Mouse (Mus musculus) midbrain, embryonic 10.5 days (tissue): ENCODE data around the gene Rad51b. TPM values are rescaled to one million over a fixed set of nuclear protein-coding genes. Genes with fewer than 3 reads are reported as not detected.

Experiments used
- DNase-seq: peaks from one replicate; pipeline ENCODE4 v3.0.0-alpha.2; 2017; ENCODE audit warnings: low spot score
- H3K27ac ChIP-seq: fragments of 300-500 bp; sonication (generic); replicated peaks from 2 replicates; pipeline ENCODE4 v1.5.1; 2016; ENCODE audit warnings: mild to moderate bottlenecking
- H3K27me3 ChIP-seq: fragments of 300-500 bp; sonication (generic); 2 replicates; pipeline ENCODE4 v1.6.1; 2016; ENCODE audit warnings: low read depth, mild to moderate bottlenecking; ENCODE audit not compliant: poor library complexity, severe bottlenecking
- H3K36me3 ChIP-seq: fragments of 300-500 bp; sonication (generic); 2 replicates; pipeline ENCODE4 v1.6.1; 2016; ENCODE audit warnings: mild to moderate bottlenecking, moderate library complexity
- H3K4me1 ChIP-seq: fragments of 300-500 bp; sonication (generic); 2 replicates; pipeline ENCODE4 v1.6.1; 2016
- H3K4me3 ChIP-seq: fragments of 300-500 bp; sonication (generic); 2 replicates; pipeline ENCODE4 v1.5.1; 2016; ENCODE audit warnings: mild to moderate bottlenecking, moderate library complexity
- H3K9me3 ChIP-seq: fragments of 300-500 bp; sonication (generic); replicated peaks from 2 replicates; pipeline ENCODE4 v1.6.1; 2016; ENCODE audit warnings: mild to moderate bottlenecking
- WGBS: fragments of 180-500 bp; shearing (Covaris S2); methylation state at CpG from one replicate; pipeline ENCODE4 v1.1.7; 2016; 5-methylcytosine and 5-hydroxymethylcytosine counted together
- polyA plus RNA-seq: library from polyadenylated mRNA; unstranded; fragments of >200 nt; fragmentation: Nextera tagmentation; extraction: Ambion mirVana; gene quantifications from 2 replicates; pipeline ENCODE4 v1.2.1, GENCODE M21; 2016

Rad51b gene
- polyA plus RNA-seq, 1 experiment from 2014 or later = 7.8 TPM

DNA sequence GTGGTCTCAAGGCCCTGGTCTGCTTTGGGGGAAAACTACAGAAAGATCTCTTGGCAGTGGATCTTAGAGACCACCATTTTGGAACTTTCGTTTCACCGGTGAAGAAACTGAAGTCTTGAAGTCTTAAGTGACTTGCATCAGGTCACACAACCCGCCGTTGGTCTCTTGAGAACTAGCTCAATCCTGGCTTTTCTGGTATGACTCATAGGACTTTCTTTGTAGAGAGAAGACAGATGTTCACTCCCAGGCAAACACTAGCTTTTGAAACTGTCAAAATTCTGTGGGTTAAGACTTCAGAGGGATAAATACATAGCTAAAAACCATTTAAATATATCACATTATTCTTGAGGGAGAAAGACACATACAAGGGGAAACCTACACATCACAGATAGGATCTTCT lies 195.1 kb downstream of the Rad51b start:
- Histone ChIP-seq H3K4me1 (no peaks in the 10 kb centered on the region), H3K27me3 (no peaks in the 10 kb centered on the region), H3K4me3 (no peak overlapping the region), H3K36me3 (no peaks in the 10 kb centered on the region), H3K9me3 (no peaks in the 10 kb centered on the region), H3K27ac (no peak overlapping the region)
- no peak for DNase-seq
- WGBS = 92% methylated on average over 4 of the region's 4 CpGs

GRCm38 (mm10) chr12:79492613-79493012 lies 195.5 kb downstream of the Rad51b start:
- no peak for DNase-seq

GRCm38 (mm10) chr12:79493481-79493880 lies 196.4 kb downstream of the Rad51b start:
- WGBS = 87% methylated on average over 2 of the region's 2 CpGs
- Histone ChIP-seq H3K4me1 (no peaks in the 10 kb centered on the region), H3K4me3 (no peak overlapping the region), H3K27me3 (no peaks in the 10 kb centered on the region), H3K9me3 (no peaks in the 10 kb centered on the region), H3K36me3 (no peaks in the 10 kb centered on the region), H3K27ac (no peak overlapping the region)
- DNase-seq = no peak

More at GRCm38 (mm10) chr12:79492613-79493012, 195.5 kb downstream of the Rad51b start:
- Histone ChIP-seq H3K4me3 (no peak overlapping the region), H3K27ac (no peak overlapping the region), H3K36me3 (no peaks in the 10 kb centered on the region), H3K9me3 (no peaks in the 10 kb centered on the region), H3K4me1 (no peaks in the 10 kb centered on the region), H3K27me3 (no peaks in the 10 kb centered on the region)
- 87% methylated on average over 4 of the region's 4 CpGs for WGBS

GRCm38 (mm10) chr12:79498326-79498725 lies 201.2 kb downstream of the Rad51b start:
- Histone ChIP-seq H3K27ac (no peak overlapping the region), H3K9me3 (0 out of 2 replicates have a peak, but pooled peaks cover 4% of the 10 kb centered on the region), H3K4me1 (peaks cover 9% of the 10 kb centered on the region), H3K27me3 (no peaks in the 10 kb centered on the region), H3K36me3 (no peaks in the 10 kb centered on the region), H3K4me3 (no peak overlapping the region)
- WGBS = 97% methylated on average over 1 of the region's 1 CpGs
- DNase-seq = no peak

DNA sequence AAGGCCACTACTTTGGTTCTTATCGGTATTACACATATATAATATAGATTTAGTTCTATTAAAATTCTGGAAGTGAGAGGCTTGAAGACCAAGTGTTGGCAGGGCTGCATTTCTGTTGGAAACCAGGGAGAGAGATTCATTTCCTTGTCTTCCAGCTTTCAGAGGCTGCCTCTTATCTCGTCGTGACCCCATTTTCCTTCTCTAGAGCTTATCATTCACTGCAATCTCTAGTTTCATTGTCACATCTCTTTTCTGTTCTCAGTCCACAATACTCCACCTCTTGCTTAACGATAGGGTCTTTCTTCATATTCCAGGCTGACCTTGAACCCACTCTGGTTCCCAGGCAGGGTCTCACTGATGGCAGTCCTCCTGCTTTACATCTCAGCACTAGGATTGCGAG lies 202.7 kb downstream of the Rad51b start:
- WGBS = 90% methylated on average over 5 of the region's 5 CpGs
- peaks cover 24% of the 10 kb centered on the region for H3K4me1 ChIP-seq
- no peaks in the 10 kb centered on the region for H3K36me3 ChIP-seq
- no peaks in the 10 kb centered on the region for H3K27me3 ChIP-seq
- no peak overlapping the region for H3K4me3 ChIP-seq
- 0 out of 2 replicates have a peak, but pooled peaks cover 4% of the 10 kb centered on the region for H3K9me3 ChIP-seq
- no peak overlapping the region for H3K27ac ChIP-seq
- DNase-seq = no peak

GRCm38 (mm10) chr12:79501877-79502276 lies 204.8 kb downstream of the Rad51b start:
- no peak for DNase-seq
- Histone ChIP-seq H3K4me3 (no peak overlapping the region), H3K9me3 (0 out of 2 replicates have a peak, but pooled peaks cover 4% of the 10 kb centered on the region), H3K27ac (peak overlapping the region; percentile 59), H3K36me3 (no peaks in the 10 kb centered on the region), H3K27me3 (no peaks in the 10 kb centered on the region), H3K4me1 (peaks cover 37% of the 10 kb centered on the region)
- WGBS = 83% methylated on average over 3 of the region's 3 CpGs

- 0 out of 2 replicates have a peak, but pooled peaks cover 4% of the 10 kb centered on the region for H3K9me3 ChIP-seq
- H3K4me1 ChIP-seq = peaks cover 47% of the 10 kb centered on the region
- H3K27me3 ChIP-seq = no peaks in the 10 kb centered on the region
- peak overlapping the region; percentile 78 for H3K27ac ChIP-seq
- H3K4me3 ChIP-seq = no peak overlapping the region
- DNase-seq = no peak
- 93% methylated on average over 11 of the region's 11 CpGs for WGBS
- H3K36me3 ChIP-seq = no peaks in the 10 kb centered on the region
These were observed 205.9 kb downstream of the Rad51b start for GRCm38 (mm10) chr12:79502862-79503581.

DNA sequence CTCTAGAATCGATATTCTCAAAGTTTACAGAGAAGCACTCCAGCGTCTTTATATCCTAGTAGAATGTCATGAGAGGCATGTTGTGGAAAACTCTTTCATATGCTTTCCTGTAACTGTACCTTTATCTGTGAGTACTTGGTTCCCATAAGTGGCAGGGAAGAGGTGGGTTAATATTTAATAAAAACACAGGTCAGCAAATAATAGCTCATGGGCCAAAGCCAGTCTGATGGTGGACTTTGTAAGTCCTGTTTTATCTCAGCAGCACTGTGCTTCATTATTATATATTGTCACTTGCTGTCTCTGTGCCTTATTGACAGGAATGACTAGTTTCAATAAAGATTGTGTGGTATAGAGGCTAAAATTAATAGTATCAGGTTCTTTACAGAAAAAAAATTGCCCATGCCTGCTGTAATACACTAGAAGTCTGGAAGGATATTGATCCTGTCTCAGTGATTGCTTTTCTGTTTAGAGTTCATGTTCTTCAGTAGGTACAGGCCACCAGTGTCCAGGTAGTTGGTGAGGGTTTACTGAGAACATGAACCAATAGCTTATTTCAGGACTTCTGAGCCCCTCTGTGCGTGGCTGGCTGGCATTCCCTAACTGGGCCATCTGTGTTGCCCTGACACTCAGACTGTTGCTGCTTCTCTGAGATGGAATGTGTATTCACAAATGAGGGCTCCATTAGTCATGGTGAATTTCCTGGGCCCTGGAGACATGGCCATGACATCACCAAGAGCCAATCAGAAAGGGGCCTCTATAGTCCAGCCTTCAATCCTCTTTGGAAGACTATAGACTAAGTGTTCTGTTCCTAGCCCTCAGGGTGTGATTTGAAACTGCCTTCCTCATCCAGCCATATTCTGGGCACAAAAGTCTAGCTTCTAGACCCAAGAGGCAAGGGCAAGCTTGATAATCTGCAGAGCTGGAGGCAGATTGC lies 206.8 kb downstream of the Rad51b start:
- Histone ChIP-seq H3K4me1 (peaks cover 47% of the 10 kb centered on the region), H3K4me3 (no peak overlapping the region), H3K36me3 (no peaks in the 10 kb centered on the region), H3K27me3 (no peaks in the 10 kb centered on the region), H3K27ac (peak overlapping the region; percentile 78), H3K9me3 (0 out of 2 replicates have a peak, but pooled peaks cover 4% of the 10 kb centered on the region)
- WGBS = 74% methylated on average over 3 of the region's 3 CpGs
- peak; percentile 75 for DNase-seq

DNA sequence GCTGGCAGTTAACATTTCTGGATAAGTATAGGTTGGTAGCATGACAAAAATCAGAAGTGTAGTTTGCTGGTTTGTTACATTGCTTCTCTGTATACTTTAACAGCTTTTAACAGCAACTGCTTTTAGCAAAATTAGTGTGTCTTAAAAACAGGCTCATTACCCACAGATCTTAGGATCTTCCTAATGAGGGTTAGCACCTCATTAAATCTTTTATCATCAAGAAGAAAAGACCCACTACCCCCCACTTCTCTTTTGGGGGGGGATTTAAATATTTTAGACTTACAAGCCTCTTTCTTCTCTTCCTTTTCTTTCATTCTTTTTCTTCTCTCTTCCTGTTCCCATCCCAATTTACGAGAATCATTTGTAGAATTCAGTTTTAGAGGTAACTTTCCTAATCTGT lies 207.6 kb downstream of the Rad51b start:
- Histone ChIP-seq H3K27me3 (no peaks in the 10 kb centered on the region), H3K4me1 (peaks cover 47% of the 10 kb centered on the region), H3K27ac (peak overlapping the region; percentile 78), H3K4me3 (no peak overlapping the region), H3K36me3 (no peaks in the 10 kb centered on the region), H3K9me3 (0 out of 2 replicates have a peak, but pooled peaks cover 4% of the 10 kb centered on the region)
- no peak for DNase-seq
- WGBS = 44% methylated on average over 1 of the region's 1 CpGs

DNA sequence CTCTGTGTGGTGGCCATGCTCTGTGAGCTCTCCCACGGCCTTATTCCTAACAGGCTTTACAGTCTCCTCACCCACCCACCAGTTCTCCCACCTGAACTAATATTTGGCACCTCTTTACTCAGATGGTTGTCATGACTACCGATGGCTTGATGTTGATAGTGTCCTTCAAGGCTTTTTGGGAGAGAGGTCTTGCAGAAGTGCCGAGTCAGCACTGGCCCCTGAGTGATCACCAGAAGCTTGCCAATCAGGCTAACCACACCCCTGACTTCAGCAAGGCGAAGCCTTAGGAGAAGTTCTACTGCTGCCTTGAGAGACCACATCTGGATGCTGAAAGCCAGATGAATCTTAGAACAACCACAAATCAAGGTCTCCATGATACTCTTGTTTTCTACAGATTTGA lies 209.3 kb downstream of the Rad51b start:
- 82% methylated on average over 4 of the region's 4 CpGs for WGBS
- H3K9me3 ChIP-seq = no peaks in the 10 kb centered on the region
- peak overlapping the region; percentile 9; the same call in 1 of the 2 replicates for H3K27ac ChIP-seq

GRCm38 (mm10) chr12:79507141-79507681 lies 210.1 kb downstream of the Rad51b start:
- no peak for DNase-seq
- H3K4me3 ChIP-seq = no peak overlapping the region
- WGBS = 60% methylated on average over 8 of the region's 8 CpGs

More for the DNA sequence above, 209.3 kb downstream of the Rad51b start:
- DNase-seq = no peak
- Histone ChIP-seq H3K4me1 (peaks cover 53% of the 10 kb centered on the region), H3K36me3 (no peaks in the 10 kb centered on the region), H3K27me3 (no peaks in the 10 kb centered on the region), H3K4me3 (no peak overlapping the region)

GRCm38 (mm10) chr12:79511454-79512204 lies 214.5 kb downstream of the Rad51b start:
- Histone ChIP-seq H3K9me3 (no peaks in the 10 kb centered on the region), H3K4me3 (no peak overlapping the region), H3K27me3 (no peaks in the 10 kb centered on the region), H3K4me1 (peaks cover 31% of the 10 kb centered on the region), H3K27ac (peak overlapping the region; percentile 78), H3K36me3 (no peaks in the 10 kb centered on the region)
- DNase-seq = no peak
- WGBS = 72% methylated on average over 11 of the region's 11 CpGs

More at GRCm38 (mm10) chr12:79507141-79507681, 210.1 kb downstream of the Rad51b start:
- no peaks in the 10 kb centered on the region for H3K9me3 ChIP-seq
- peaks cover 58% of the 10 kb centered on the region for H3K4me1 ChIP-seq
- no peaks in the 10 kb centered on the region for H3K27me3 ChIP-seq
- peak overlapping the region; percentile 67 for H3K27ac ChIP-seq
- H3K36me3 ChIP-seq = no peaks in the 10 kb centered on the region
